Mouse (Mus musculus): Measurements from ENCODE around the gene Tas1r1. TPM values are rescaled to one million over a fixed set of nuclear protein-coding genes. Genes with fewer than 3 reads are reported as not detected.
"Not testable (repeated sequence)": the region's sequence is repeated elsewhere in the genome, so short reads cannot be mapped to it uniquely, and the experiment has no call there.

Gene Tas1r1
- polyA plus RNA-seq, 1 experiment from 2014 or later: 1.1 TPM

DNA sequence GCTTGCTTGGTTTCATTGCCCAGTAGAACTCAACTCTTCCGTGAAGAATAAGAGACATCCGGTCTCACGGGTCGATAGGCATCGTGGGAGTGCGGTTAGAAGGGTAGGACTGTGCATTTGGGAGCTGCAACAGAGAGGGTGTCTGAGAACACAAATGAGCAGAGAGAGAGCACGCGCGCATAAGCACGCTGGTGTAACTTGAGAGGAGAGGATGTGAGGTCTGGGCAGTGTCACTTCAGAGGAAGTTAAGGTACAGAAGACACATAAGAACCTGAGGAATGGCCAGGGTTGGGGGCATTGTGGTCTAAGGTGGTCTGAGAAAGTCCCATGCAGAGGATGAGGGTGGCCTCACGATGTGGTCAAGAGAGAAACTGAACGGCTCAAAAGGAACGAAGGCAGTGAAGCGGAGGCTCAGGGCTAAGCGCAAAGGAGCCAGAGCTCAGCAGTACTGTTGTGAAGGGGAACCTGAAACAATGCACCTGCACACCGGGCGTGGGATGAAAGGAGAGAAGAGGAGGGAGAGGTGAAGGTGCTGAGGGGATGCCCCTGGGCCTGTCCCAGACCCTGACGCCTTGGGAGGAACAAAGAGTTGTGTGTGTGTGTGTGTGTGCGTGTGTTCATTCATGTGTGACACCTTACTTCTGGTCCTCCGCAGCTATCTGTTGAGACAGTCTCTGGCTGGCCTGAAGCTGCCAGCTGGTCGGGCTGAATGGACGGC, 3.7 kb upstream of the Tas1r1 start:
- WGBS: 96% methylated on average over 22 of the region's 22 CpGs
- H3K9ac ChIP-seq: no peak overlapping the region; the same call in 1 of the 2 replicates
- no peak for ATAC-seq (ENCODE audit: insufficient number of reproducible peaks, insufficient read depth, low FRiP score, low TSS enrichment)
- peaks cover 9% of the 10 kb centered on the region for H3K4me1 ChIP-seq
- no peaks in the 10 kb centered on the region for H3K9me3 ChIP-seq
- H3K36me3 ChIP-seq: peaks cover 60% of the 10 kb centered on the region
- H3K27ac ChIP-seq: no peak overlapping the region
- H3K27me3 ChIP-seq: no peaks in the 10 kb centered on the region
- H3K4me2 ChIP-seq (replicated peaks): no peak overlapping the region
- no peak overlapping the region for H3K4me3 ChIP-seq

DNA sequence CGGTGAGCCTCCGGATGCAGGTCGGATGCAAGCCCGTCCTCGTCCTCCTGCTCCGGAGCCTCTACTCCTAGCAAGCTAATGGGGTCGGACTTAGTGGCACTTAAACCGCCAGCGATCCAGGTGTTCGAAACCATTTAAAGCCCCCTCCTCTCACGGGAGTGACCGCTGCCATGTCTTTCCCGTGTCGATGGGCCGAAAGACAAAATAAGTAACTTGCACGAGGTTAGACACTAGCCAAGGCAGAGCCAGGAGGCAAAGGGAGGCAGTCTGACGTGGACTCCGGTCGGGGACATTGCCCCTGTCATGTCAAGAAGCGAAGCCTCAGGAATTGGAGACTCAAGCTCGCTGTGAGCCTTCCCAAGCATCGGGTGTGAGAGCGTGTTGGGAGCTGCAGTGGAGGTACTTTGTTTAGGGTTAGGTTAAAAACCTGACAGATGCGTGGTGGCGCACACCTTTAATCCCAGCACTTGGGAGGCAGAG, 1.5 kb upstream of the Tas1r1 start:
- peak overlapping the region; percentile 94 for H3K9ac ChIP-seq
- whole genome bisulfite sequencing: 3% methylated on average over 25 of the region's 25 CpGs
- H3K4me3 ChIP-seq: peak overlapping the region; percentile 100
- peak overlapping the region; percentile 95 for H3K4me2 ChIP-seq (replicated peaks)
- H3K27me3 ChIP-seq: no peaks in the 10 kb centered on the region
- H3K4me1 ChIP-seq: peaks cover 9% of the 10 kb centered on the region
- H3K9me3 ChIP-seq: no peaks in the 10 kb centered on the region
- no peak for ATAC-seq (ENCODE audit: insufficient number of reproducible peaks, insufficient read depth, low FRiP score, low TSS enrichment)
- H3K27ac ChIP-seq: no peak overlapping the region
- H3K36me3 ChIP-seq: peaks cover 40% of the 10 kb centered on the region

DNA sequence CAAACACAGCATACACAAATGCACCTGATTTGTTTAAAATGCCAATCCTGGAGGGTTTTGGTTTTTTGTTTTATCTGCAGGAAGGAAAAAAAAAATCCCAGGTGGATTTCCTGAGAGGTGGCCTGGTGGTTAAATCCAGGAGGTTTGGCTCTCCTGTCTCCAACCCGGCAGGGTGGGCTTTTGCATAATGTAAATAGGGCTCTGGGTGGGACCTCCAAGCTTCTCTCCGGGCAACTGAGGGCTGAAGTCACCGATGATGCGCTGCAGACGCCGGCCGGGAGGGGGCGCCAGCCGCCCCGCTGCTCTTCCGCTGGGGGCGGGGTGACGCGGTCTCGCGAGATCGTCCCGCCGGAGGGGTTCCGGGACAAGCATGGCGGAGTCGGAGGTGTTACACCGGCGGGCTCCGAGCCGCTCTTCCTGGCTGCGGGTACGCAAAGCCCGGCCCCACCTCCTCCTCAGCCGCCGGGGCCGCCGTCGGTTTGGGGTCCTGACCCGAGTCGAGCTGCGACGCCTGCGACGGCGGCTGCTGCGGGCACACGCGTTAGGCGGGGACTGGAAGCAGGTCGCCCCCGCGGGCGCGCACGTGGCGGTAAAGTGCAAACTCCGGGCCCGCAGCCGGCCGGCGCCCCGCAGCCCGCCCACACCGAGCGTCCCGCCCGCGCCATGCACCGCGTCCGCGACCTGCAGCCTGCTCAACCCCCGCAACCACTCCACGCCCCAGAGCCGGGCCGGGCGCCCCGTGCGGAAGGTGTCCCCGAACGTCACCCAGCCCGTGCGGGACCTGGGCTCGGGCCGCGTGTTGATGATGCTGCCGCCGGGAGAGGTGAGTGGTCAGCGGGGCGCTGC, 840 bp upstream of the Tas1r1 start, which contains the start of gene Nol9:
Gene Nol9, plus strand, starts transcription at position 337 of the 846 bp plus-strand sequence.
- peaks cover 9% of the 10 kb centered on the region for H3K4me1 ChIP-seq
- H3K27me3 ChIP-seq: no peaks in the 10 kb centered on the region
- H3K9ac ChIP-seq: peak within 1 kb of the TSS; percentile 94
- no peaks in the 10 kb centered on the region for H3K9me3 ChIP-seq
- H3K4me3 ChIP-seq: peak within 1 kb of the TSS; percentile 100
- H3K36me3 ChIP-seq: peaks cover 34% of the 10 kb centered on the region
- peak within 1 kb of the TSS; percentile 36; the same call in 1 of the 2 replicates for H3K27ac ChIP-seq
- peak within 1 kb of the TSS; percentile 95 for H3K4me2 ChIP-seq (replicated peaks)
- under 1% methylated on average over 70 of the region's 86 CpGs for WGBS
- ATAC-seq (ENCODE audit: insufficient number of reproducible peaks, insufficient read depth, low FRiP score, low TSS enrichment): peak; percentile 66

DNA sequence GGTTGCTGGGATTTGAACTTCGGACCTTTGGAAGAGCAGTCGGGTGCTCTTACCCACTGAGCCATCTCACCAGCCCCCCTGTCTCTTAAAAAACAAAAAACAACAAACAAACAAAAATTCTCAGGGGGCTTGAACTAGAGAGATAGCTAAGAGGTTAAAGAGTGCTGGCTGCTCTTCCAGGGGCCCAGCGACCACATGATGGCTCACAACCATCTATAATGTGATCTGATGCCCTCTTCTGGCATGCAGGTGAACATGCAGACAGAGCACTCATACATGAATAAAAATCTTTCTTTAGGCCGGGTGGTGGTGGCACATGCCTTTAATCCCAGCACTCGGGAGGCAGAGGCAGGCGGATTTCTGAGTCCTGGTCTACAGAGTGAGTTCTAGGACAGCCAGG, 1.9 kb downstream of the Tas1r1 start:
- ATAC-seq (ENCODE audit: insufficient number of reproducible peaks, insufficient read depth, low FRiP score, low TSS enrichment); H3K4me3 ChIP-seq; H3K27me3 ChIP-seq; H3K4me1 ChIP-seq; H3K4me2 ChIP-seq (replicated peaks); H3K9ac ChIP-seq; H3K27ac ChIP-seq; H3K9me3 ChIP-seq; H3K36me3 ChIP-seq: not testable (repeated sequence)
- WGBS: 92% methylated on average over 6 of the region's 6 CpGs

DNA sequence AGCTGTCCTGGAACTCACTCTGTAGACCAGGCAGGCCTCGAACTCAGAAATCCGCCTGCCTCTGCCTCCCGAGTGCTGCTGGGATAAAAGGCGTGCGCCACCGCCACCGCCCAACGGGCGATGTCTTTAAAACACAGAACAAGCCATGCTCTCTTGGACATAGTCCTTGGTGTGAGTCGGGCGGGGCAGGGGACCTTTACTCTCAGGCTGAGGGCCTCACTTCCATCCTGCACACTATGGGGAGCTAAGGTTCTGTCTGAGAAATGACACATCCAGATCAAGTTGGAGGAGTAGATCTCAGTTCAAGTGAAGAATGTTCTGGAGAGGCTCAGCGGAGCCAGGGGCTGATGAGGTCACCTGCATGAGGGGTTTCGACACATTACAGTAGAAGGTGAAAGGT, 5.4 kb downstream of the Tas1r1 start:
- Histone ChIP-seq H3K36me3 (no peaks in the 10 kb centered on the region), H3K4me3 (no peak overlapping the region), H3K4me2 (replicated peaks) (no peak overlapping the region), H3K27ac (no peak overlapping the region), H3K27me3 (peaks cover 9% of the 10 kb centered on the region; the same call in 1 of the 2 replicates), H3K4me1 (peaks cover 13% of the 10 kb centered on the region), H3K9me3 (no peaks in the 10 kb centered on the region), H3K9ac (no peak overlapping the region)
- WGBS: 90% methylated on average over 13 of the region's 13 CpGs
- no peak for ATAC-seq (ENCODE audit: insufficient number of reproducible peaks, insufficient read depth, low FRiP score, low TSS enrichment)

DNA sequence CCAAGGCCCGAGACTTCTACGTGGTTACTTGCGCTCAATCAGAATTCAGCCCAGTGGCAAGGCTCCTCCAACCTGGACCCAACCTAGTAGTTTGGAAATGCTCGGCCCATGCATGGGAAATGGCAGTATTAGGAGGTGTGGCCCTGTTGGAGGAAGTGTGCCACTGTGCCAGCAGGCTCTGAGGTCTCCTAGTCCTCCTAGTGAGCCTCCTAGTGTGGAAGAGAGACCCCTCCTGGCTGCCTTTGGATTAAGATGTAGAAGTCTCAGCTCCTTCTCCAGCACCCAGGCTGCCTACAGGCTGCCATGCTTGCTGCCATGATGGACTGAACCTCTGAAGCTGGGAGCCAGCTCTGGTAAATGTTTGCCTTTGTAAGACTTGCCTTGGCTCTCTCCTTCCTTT, 8.4 kb downstream of the Tas1r1 start:
- Histone ChIP-seq H3K9ac (no peak overlapping the region), H3K4me1 (peaks cover 33% of the 10 kb centered on the region), H3K27ac (no peak overlapping the region), H3K36me3 (0 out of 2 replicates have a peak, but pooled peaks cover under 1% of the 10 kb centered on the region), H3K9me3 (no peaks in the 10 kb centered on the region), H3K27me3 (peaks cover 9% of the 10 kb centered on the region; the same call in 1 of the 2 replicates), H3K4me2 (replicated peaks) (no peak overlapping the region), H3K4me3 (no peak overlapping the region)
- 77% methylated on average over 4 of the region's 4 CpGs for WGBS
- ATAC-seq (ENCODE audit: insufficient number of reproducible peaks, insufficient read depth, low FRiP score, low TSS enrichment): no peak

DNA sequence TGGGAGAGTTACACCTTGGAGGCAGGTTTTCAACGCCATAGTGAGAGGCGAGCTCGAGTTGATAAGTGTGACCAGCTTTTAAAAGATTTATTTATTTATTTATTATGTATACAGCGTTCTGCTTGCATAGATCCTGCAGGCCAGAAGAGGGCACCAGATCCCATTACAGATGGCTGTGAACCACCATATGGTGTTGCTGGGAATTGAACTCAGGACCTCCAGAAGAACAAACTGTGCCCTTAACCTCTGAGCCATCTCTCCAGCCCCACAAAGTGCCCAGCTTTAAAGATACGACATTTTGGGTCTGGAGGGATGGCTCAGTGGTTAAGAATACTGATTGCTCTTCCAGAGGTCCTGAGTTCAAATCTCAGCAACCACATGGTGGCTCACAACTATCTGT, 9.3 kb downstream of the Tas1r1 start:
- no peak for ATAC-seq (ENCODE audit: insufficient number of reproducible peaks, insufficient read depth, low FRiP score, low TSS enrichment)
- Histone ChIP-seq H3K9ac (no peak overlapping the region), H3K27ac (no peak overlapping the region), H3K9me3 (no peaks in the 10 kb centered on the region), H3K4me3 (0 out of 2 replicates have a peak overlapping the region, but pooled peaks have one; percentile 6), H3K4me2 (replicated peaks) (0 out of 2 replicates have a peak overlapping the region, but pooled peaks have one; percentile 96), H3K27me3 (peaks cover 9% of the 10 kb centered on the region; the same call in 1 of the 2 replicates), H3K4me1 (peaks cover 38% of the 10 kb centered on the region), H3K36me3 (0 out of 2 replicates have a peak, but pooled peaks cover 10% of the 10 kb centered on the region)
- 45% methylated on average over 5 of the region's 5 CpGs for WGBS

DNA sequence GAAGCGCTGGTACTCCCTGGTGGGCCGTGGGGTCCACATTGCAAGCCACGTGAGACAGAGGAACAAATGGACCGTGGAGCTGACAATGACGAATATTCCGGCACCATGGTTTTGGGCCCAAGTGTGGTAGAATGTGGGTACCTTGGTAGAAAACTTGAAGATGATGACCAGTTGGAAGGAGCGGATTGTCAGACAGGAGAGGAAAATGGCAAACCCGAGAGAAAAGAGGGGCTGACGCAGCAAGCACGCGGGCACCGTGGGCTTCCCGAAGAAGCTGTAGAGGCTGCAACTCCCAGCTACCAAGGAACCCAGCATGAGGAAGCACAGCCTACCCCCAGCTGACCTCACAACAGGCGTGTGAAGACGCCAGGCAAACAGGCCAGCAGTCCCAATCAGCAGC, 9.9 kb downstream of the Tas1r1 start:
- Histone ChIP-seq H3K9ac (peak overlapping the region; percentile 60; the same call in 1 of the 2 replicates), H3K27me3 (peaks cover 9% of the 10 kb centered on the region; the same call in 1 of the 2 replicates), H3K4me1 (peaks cover 38% of the 10 kb centered on the region), H3K27ac (no peak overlapping the region), H3K9me3 (no peaks in the 10 kb centered on the region), H3K36me3 (peaks cover 16% of the 10 kb centered on the region), H3K4me3 (peak overlapping the region; percentile 60), H3K4me2 (replicated peaks) (peak overlapping the region; percentile 96)
- WGBS: 67% methylated on average over 15 of the region's 15 CpGs
- ATAC-seq (ENCODE audit: insufficient number of reproducible peaks, insufficient read depth, low FRiP score, low TSS enrichment): no peak

DNA sequence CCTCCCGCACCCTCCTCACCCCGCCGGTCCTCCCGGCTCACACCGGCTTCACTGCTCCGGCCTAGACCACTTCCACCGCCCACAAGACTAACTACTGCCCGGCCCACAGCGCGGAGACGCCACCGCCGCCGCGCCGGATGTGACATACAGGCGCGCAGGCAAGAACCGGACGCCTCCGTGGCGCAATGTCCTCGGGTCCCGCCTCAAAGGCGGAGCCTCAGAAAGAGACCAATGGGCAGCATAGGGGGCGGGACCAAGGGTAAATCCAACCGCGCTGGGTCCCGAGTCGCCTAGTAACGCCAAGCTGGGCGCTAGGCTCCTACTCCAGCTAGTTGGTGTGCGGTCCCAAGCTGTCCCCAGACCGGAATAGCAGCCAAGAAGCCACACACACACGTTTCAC, 10.8 kb downstream of the Tas1r1 start, which contains the start of gene Zbtb48:
Gene Zbtb48, minus strand, starts transcription at position 148 of the 400 bp plus-strand sequence.
- peak within 1 kb of the TSS; percentile 60 for H3K4me3 ChIP-seq
- peak within 1 kb of the TSS; percentile 96 for H3K4me2 ChIP-seq (replicated peaks)
- H3K27ac ChIP-seq: no peak within 1 kb of the TSS
- peak within 1 kb of the TSS; percentile 83 for H3K9ac ChIP-seq
- H3K27me3 ChIP-seq: peaks cover 7% of the 10 kb centered on the region; the same call in 1 of the 2 replicates
- ATAC-seq (ENCODE audit: insufficient number of reproducible peaks, insufficient read depth, low FRiP score, low TSS enrichment): peak; percentile 94
- H3K9me3 ChIP-seq: no peaks in the 10 kb centered on the region
- WGBS: under 1% methylated on average over 35 of the region's 35 CpGs
- peaks cover 25% of the 10 kb centered on the region for H3K36me3 ChIP-seq
- H3K4me1 ChIP-seq: peaks cover 38% of the 10 kb centered on the region

DNA sequence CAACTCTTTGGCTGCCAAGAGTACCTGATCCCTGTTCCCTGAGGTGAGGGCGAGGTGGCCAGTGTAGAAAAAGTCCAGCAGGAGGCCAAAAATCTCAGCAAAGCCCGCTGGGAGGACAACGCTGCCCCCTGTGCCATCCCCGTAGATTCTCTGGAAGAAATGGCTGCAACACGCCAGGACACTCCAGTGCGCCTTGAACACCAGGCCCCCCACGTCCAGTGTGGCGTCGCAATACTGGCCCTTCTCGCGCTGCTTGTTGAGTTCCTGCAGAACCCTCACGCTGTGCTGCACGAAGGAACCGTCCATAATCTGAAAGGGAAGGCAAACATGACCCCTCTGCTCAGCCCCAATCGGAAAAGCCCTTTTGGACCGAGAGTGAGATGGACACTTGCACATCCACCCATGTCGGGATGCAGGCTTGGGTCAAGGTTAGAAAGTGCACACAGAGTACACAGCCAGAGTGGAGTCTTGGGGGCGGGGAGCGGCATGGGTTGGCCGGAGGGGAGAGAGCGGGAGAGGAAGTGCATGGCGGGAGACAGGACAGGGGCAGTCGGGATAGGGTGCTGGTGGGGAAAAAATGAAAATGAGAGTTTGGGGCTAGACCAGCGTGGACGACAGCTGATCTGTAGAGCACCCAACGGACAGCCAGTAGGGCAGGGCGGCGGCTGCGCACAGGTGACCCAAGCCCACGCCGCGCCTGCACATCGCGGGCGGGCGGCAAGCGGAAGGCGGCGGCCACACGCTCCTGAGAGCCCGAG, 11.4 kb downstream of the Tas1r1 start:
- ATAC-seq (ENCODE audit: insufficient number of reproducible peaks, insufficient read depth, low FRiP score, low TSS enrichment): peak; percentile 58; the same call in 1 of the 2 replicates
- H3K4me3 ChIP-seq: peak overlapping the region; percentile 60
- 0 out of 2 replicates have a peak, but pooled peaks cover 1% of the 10 kb centered on the region for H3K27me3 ChIP-seq
- H3K9me3 ChIP-seq: no peaks in the 10 kb centered on the region
- H3K9ac ChIP-seq: peak overlapping the region; percentile 83
- H3K27ac ChIP-seq: no peak overlapping the region
- peak overlapping the region; percentile 96 for H3K4me2 ChIP-seq (replicated peaks)
- peaks cover 31% of the 10 kb centered on the region for H3K36me3 ChIP-seq
- peaks cover 38% of the 10 kb centered on the region for H3K4me1 ChIP-seq
- 2% methylated on average over 41 of the region's 41 CpGs for WGBS

DNA sequence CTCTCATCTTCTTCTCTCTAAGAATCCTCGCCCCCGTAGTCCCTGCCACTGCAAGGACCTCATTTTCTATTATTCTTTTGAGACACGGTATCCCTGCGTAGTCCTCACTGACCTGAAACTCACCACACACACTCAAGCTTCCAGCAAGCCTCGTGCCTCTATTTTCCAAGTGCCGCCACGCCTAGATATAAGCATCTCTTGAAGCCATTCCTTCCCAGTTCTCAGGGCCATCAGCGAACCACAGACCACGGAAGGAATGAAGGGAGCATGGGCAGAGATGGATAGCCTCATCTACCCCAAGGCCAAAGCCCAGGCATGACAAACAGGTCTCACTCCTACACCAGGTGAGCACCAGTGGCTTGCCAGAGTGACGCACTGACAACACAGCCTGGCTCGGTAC, 13.8 kb downstream of the Tas1r1 start:
- WGBS: 93% methylated on average over 11 of the region's 11 CpGs

More for the DNA sequence above, 13.8 kb downstream of the Tas1r1 start:
- Histone ChIP-seq H3K9ac (0 out of 2 replicates have a peak overlapping the region, but pooled peaks have one; percentile 0), H3K36me3 (peaks cover 55% of the 10 kb centered on the region), H3K27ac (no peak overlapping the region), H3K4me3 (no peak overlapping the region), H3K27me3 (no peaks in the 10 kb centered on the region), H3K4me1 (peaks cover 35% of the 10 kb centered on the region), H3K4me2 (replicated peaks) (no peak overlapping the region), H3K9me3 (no peaks in the 10 kb centered on the region)
- ATAC-seq (ENCODE audit: insufficient number of reproducible peaks, insufficient read depth, low FRiP score, low TSS enrichment): no peak

Measured in embryonic facial prominence, embryonic 12.5 days (tissue).